Comparison of ENCODE assay signal across 13 mouse cellular contexts in the genomic region with DNA sequence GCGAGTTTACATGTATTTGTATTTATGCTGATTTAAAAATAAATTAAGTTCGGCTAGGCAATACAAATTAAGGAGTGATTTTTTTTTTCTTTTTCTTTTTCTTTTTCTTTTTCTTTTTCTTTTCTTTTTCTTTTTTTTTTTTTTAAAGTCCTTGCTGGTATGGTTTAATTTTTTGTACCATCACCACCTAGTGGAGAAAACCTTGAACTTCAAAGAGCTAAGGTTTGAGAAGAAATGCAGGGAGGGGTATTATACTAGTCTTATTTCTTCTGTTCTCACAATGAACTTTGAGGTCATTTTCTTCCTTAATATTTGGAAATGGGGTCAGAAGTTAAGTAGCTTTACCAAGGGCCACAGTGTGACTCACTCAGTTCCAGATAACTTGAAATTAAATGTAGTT. TPM values are rescaled to one million over a fixed set of nuclear protein-coding genes. Genes with fewer than 3 reads are reported as not detected.
DNase-seq lines count a peak whose midpoint lies in the region; ATAC-seq and TF ChIP-seq lines count a peak whose summit lies in the region.
"Had no signal": no experiment of that assay in that cellular context is flagged by ENCODE, and none has a peak within 500 bp of the region (broad histone marks: within the 10 kb centered on the region; RNA-seq: fewer than 3 reads in every experiment).

No protein-coding gene starts in this region.

- no peak for TF ChIP-seq POLR2A in kidney, adult 2 months (IDR thresholded peaks at IDR 0.05; ENCODE audit: low read depth, low read length)

- ATAC-seq in inflammation-experienced regulatory T-cells, adult 6 months = no peak
- ATAC-seq: forebrain, embryonic 15.5 days; intestine, embryonic 15.5 days had no signal

- no peak for TF ChIP-seq CTCF in kidney, adult 2 months (conservative IDR thresholded peaks at IDR 0.05; ENCODE audit: insufficient read depth, insufficient read length, low read depth, low read length)

- no peaks in the 10 kb centered on the region for H3K36me3 ChIP-seq in kidney, adult 2 months (ENCODE audit: control insufficient read depth, insufficient read depth, low read length)
- H3K36me3 ChIP-seq: forebrain, embryonic 15.5 days; intestine, embryonic 15.5 days; neural tube, embryonic 13.5 days had no signal

- no peak overlapping the region for H3K27ac ChIP-seq in kidney, adult 2 months (ENCODE audit: insufficient read depth, low read depth, low read length)
- H3K27ac ChIP-seq: forebrain, embryonic 15.5 days; intestine, embryonic 15.5 days; neural tube, embryonic 13.5 days had no signal

- no peak overlapping the region for H3K4me3 ChIP-seq in kidney, adult 2 months (ENCODE audit: insufficient read depth, low read depth, low read length)
- H3K4me3 ChIP-seq: forebrain, embryonic 15.5 days; intestine, embryonic 15.5 days; megakaryocyte, embryonic 14.5 days; neural tube, embryonic 13.5 days had no signal

- no peaks in the 10 kb centered on the region for H3K27me3 ChIP-seq in kidney, adult 2 months (replicated peaks; ENCODE audit: control insufficient read depth, insufficient read depth, low read length)
- H3K27me3 ChIP-seq: forebrain, embryonic 15.5 days; intestine, embryonic 15.5 days; megakaryocyte, embryonic 14.5 days; neural tube, embryonic 13.5 days had no signal

- WGBS in kidney, adult 2 months = 60% methylated on average over 2 of the region's 2 CpGs

- no peaks in the 10 kb centered on the region; the same call in 1 of the 2 replicates for H3K4me1 ChIP-seq in kidney, adult 2 months (ENCODE audit: control insufficient read depth, insufficient read depth, low read length)

- DNase-seq in kidney, adult 2 months = peak; percentile 46
- no peak for DNase-seq in kidney, postnatal 25 days
- DNase-seq in 416B (ENCODE audit: low read depth) = peak; percentile 62
- DNase-seq in CD4-positive helper T cell, adult 2 months (ENCODE audit: low read depth, low spot score) = peak; percentile 49
- DNase-seq in c-Kit-positive CD71-positive TER-119-negative erythroid progenitor cells, embryonic 14.5 days (ENCODE audit: low read depth) = peak; percentile 32
- no peak for DNase-seq in urinary bladder, postnatal 25 days (ENCODE audit: low spot score)
- DNase-seq: layer of hippocampus, postnatal 36 days; liver had no signal

RNA-seq across cellular contexts. Expression of a gene that starts 2.7 kb away (rescaled TPM):
- polyA plus RNA-seq in kidney, adult 2 months (2012; rRNA removed) = 25.5 and 27.6 TPM in 2 replicates
- 10 to 100 TPM in 1 of 3 experiments, 1 to 10 TPM in 2; 6.4 to 10.0 (median 8.2) TPM for polyA plus RNA-seq in inflammation-experienced regulatory T-cells, adult 6 months (2017; shearing (Covaris generic))

RNA-seq across cellular contexts. Expression of a gene that starts 3.5 kb away (rescaled TPM):
- not detected in 2 replicates for polyA plus RNA-seq in kidney, adult 2 months (2012; rRNA removed)
- polyA plus RNA-seq in inflammation-experienced regulatory T-cells, adult 6 months (2017; shearing (Covaris generic)) = not detected
- polyA plus RNA-seq: forebrain, embryonic 15.5 days; intestine, embryonic 15.5 days; neural tube, embryonic 13.5 days had no signal

RNA-seq across cellular contexts. Expression of a gene that starts 15.4 kb away (rescaled TPM):
- polyA plus RNA-seq in kidney, adult 2 months (2012; rRNA removed) = 0.12 and 0.66 TPM in 2 replicates
- not detected for polyA plus RNA-seq in inflammation-experienced regulatory T-cells, adult 6 months (2017; shearing (Covaris generic))

RNA-seq across cellular contexts. Expression of a gene that starts 51.9 kb away (rescaled TPM):
- polyA plus RNA-seq in kidney, adult 2 months (2012; rRNA removed) = 6.9 and 7.7 TPM in 2 replicates
- 10 to 100 TPM; 10.1 to 86.4 (median 28.2) TPM for polyA plus RNA-seq in inflammation-experienced regulatory T-cells, adult 6 months (2017; shearing (Covaris generic))

Comparison
In these comparisons a context has a peak if more than half of its experiments do, and no peak if none do; other contexts are left out.
1. DNase-seq: peak in kidney, adult 2 months (single experiment), 416B (single experiment), CD4-positive helper T cell, adult 2 months (single experiment) and c-Kit-positive CD71-positive TER-119-negative erythroid progenitor cells, embryonic 14.5 days (single experiment); none in kidney, postnatal 25 days (0 of 2) and urinary bladder, postnatal 25 days (single experiment).